Mouse (Mus musculus): ENCODE results near the gene Nfkb1. TPM values are rescaled to one million over a fixed set of nuclear protein-coding genes. Genes with fewer than 3 reads are reported as not detected.

Nfkb1 gene
- polyA plus RNA-seq, 1 experiment from 2014 or later = 15.2 TPM

DNA sequence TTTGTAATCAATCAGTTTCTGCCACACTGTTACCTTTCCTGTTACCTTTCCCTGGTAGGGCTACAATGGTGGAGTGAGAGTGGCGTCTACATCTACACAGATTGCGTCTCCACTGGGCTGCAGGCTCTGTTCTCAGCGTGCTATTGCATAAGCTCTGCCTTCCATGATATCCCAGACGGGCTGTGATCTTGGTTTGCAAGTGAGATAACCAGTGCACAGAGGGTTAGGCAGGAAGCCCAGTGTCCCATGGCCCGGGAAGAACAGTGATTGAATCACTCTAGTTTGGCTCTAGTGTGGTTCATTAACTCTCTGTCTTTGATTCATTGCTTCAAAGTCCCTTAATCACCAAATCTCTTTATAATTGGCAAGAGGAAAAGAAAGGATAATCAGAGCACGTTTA, 123.5 kb downstream of the Nfkb1 start:
- H3K27me3 ChIP-seq (replicated peaks; ENCODE audit: control insufficient read depth, insufficient read depth, low read length) = no peaks in the 10 kb centered on the region
- no peak for TF ChIP-seq CTCF (IDR thresholded peaks at IDR 0.05; ENCODE audit: low read depth)
- H3K4me3 ChIP-seq (ENCODE audit: low read depth, low read length) = no peak overlapping the region
- H3K9me3 ChIP-seq (ENCODE audit: control insufficient read depth) = no peaks in the 10 kb centered on the region
- 76% methylated on average over 6 of the region's 6 CpGs for WGBS
- H3K36me3 ChIP-seq (ENCODE audit: control insufficient read depth, insufficient read depth) = peaks cover 23% of the 10 kb centered on the region; the same call in 1 of the 2 replicates
- no peak for ATAC-seq
- no peak overlapping the region for H3K9ac ChIP-seq (ENCODE audit: low read depth, low read length)
- H3K4me1 ChIP-seq (replicated peaks; ENCODE audit: control insufficient read depth, insufficient read depth, low read length) = no peaks in the 10 kb centered on the region
- no peak overlapping the region for H3K27ac ChIP-seq (ENCODE audit: low read depth, low read length)
- no peak overlapping the region for H3K4me2 ChIP-seq (replicated peaks; ENCODE audit: low read depth)

DNA sequence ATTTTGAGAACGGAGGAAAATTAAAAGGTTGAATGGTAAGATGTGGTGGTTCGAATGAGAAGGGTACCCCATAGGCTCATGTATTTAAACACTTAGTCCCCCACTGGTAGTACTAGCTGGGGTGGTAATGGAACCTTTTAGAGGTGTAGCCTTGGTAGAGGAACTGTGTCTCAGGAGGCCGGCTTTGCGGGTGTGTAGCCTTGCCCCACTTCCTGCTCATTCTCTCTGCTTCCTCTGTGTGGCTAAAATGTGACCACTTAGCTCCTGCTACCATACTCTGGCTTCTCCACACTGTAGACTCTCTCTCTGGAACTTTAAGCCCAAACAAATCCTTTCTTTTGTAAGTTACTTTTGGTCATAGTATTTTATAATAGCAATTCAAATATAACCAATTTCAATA, 126.0 kb downstream of the Nfkb1 start:
- Histone ChIP-seq H3K4me3 (ENCODE audit: low read depth, low read length) (no peak overlapping the region), H3K9me3 (ENCODE audit: control insufficient read depth) (no peaks in the 10 kb centered on the region), H3K27ac (ENCODE audit: low read depth, low read length) (no peak overlapping the region), H3K9ac (ENCODE audit: low read depth, low read length) (no peak overlapping the region), H3K4me1 (replicated peaks; ENCODE audit: control insufficient read depth, insufficient read depth, low read length) (no peaks in the 10 kb centered on the region), H3K4me2 (replicated peaks; ENCODE audit: low read depth) (no peak overlapping the region), H3K36me3 (ENCODE audit: control insufficient read depth, insufficient read depth) (peaks cover 13% of the 10 kb centered on the region; the same call in 1 of the 2 replicates), H3K27me3 (replicated peaks; ENCODE audit: control insufficient read depth, insufficient read depth, low read length) (no peaks in the 10 kb centered on the region)
- ATAC-seq = no peak
- WGBS = 94% methylated on average over 4 of the region's 4 CpGs
- TF ChIP-seq CTCF (IDR thresholded peaks at IDR 0.05; ENCODE audit: low read depth) = no peak

DNA sequence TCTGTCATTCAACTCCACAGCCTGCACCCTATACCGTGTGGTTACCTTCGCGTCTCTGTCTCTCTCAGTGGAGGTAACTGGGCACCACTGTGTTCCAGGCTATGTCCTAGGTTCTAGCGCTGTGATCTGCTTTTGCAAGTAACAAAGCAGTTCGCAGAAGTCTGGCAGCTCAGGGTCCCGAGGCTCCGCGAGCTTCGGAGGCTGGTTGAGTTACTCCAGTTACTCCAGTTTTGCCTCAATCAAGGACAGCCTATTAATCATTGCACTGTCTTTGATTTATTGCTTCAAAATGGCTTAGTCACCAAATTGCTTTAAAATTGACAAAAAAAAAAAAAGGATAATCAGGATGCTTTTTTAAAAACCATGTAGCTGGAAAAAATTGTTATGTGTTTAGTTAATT, 126.6 kb downstream of the Nfkb1 start:
- Histone ChIP-seq H3K9me3 (ENCODE audit: control insufficient read depth) (no peaks in the 10 kb centered on the region), H3K9ac (ENCODE audit: low read depth, low read length) (no peak overlapping the region), H3K4me3 (ENCODE audit: low read depth, low read length) (no peak overlapping the region), H3K27me3 (replicated peaks; ENCODE audit: control insufficient read depth, insufficient read depth, low read length) (no peaks in the 10 kb centered on the region), H3K4me1 (replicated peaks; ENCODE audit: control insufficient read depth, insufficient read depth, low read length) (no peaks in the 10 kb centered on the region), H3K36me3 (ENCODE audit: control insufficient read depth, insufficient read depth) (peaks cover 11% of the 10 kb centered on the region; the same call in 1 of the 2 replicates), H3K27ac (ENCODE audit: low read depth, low read length) (no peak overlapping the region), H3K4me2 (replicated peaks; ENCODE audit: low read depth) (no peak overlapping the region)
- 85% methylated on average over 9 of the region's 9 CpGs for WGBS
- TF ChIP-seq CTCF (IDR thresholded peaks at IDR 0.05; ENCODE audit: low read depth) = no peak
- ATAC-seq = no peak

DNA sequence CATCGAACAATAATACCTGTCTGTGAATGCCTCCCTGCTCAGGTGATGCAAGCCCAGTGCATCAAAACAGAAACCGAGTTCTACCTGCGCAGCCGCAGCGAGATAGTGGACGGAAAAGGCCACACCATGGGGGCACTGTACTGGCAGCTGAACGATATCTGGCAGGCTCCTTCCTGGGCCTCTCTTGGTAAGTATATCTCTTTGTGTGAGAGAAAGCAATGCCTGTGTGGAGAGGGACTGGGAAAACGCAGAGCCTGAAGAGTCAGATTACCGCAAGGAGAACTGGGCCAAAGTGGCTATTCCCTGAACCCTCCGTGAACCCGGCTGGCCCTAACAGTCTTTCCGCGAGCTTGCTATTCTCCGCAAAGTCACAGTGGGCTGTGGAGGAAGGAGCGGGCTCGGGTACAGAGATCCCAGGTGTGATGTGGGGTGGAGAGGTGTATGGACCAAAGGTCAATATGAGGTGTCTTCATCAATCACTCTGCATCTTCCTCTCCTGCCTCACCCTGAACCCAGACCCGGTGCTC, 128.1 kb downstream of the Nfkb1 start:
- no peak overlapping the region for H3K27ac ChIP-seq (ENCODE audit: low read depth, low read length)
- TF ChIP-seq CTCF (IDR thresholded peaks at IDR 0.05; ENCODE audit: low read depth) = no peak
- H3K36me3 ChIP-seq (ENCODE audit: control insufficient read depth, insufficient read depth) = peaks cover 14% of the 10 kb centered on the region; the same call in 1 of the 2 replicates
- WGBS = 85% methylated on average over 17 of the region's 17 CpGs
- no peak overlapping the region for H3K4me3 ChIP-seq (ENCODE audit: low read depth, low read length)
- H3K27me3 ChIP-seq (replicated peaks; ENCODE audit: control insufficient read depth, insufficient read depth, low read length) = no peaks in the 10 kb centered on the region
- H3K4me1 ChIP-seq (replicated peaks; ENCODE audit: control insufficient read depth, insufficient read depth, low read length) = no peaks in the 10 kb centered on the region
- no peak for ATAC-seq
- no peak overlapping the region for H3K4me2 ChIP-seq (replicated peaks; ENCODE audit: low read depth)
- H3K9me3 ChIP-seq (ENCODE audit: control insufficient read depth) = no peaks in the 10 kb centered on the region
- H3K9ac ChIP-seq (ENCODE audit: low read depth, low read length) = no peak overlapping the region

DNA sequence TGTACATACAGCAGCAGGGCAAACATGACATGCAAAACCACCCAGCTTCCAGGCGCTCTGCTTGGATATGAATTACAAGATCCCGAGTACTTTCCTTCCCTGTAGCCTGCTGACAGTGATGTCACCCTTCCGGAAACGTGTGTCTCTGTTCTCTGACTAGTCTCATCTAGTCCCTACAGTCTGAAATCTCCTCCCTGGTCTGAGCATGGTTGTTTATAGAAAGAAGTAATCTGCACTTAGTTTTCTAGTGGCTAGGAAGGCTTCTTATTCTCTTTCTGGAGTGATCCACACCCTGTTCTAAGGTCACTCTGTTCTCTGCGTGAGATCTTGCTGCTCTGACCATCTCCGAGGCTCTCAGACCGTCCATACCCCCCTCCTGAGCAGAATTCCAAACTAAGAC, 129.3 kb downstream of the Nfkb1 start:
- H3K27ac ChIP-seq (ENCODE audit: low read depth, low read length) = no peak overlapping the region
- H3K9me3 ChIP-seq (ENCODE audit: control insufficient read depth) = no peaks in the 10 kb centered on the region
- TF ChIP-seq CTCF (IDR thresholded peaks at IDR 0.05; ENCODE audit: low read depth) = no peak
- WGBS = 77% methylated on average over 7 of the region's 7 CpGs
- H3K27me3 ChIP-seq (replicated peaks; ENCODE audit: control insufficient read depth, insufficient read depth, low read length) = no peaks in the 10 kb centered on the region
- H3K9ac ChIP-seq (ENCODE audit: low read depth, low read length) = no peak overlapping the region
- no peak for ATAC-seq
- H3K4me1 ChIP-seq (replicated peaks; ENCODE audit: control insufficient read depth, insufficient read depth, low read length) = no peaks in the 10 kb centered on the region
- H3K4me3 ChIP-seq (ENCODE audit: low read depth, low read length) = no peak overlapping the region
- H3K36me3 ChIP-seq (ENCODE audit: control insufficient read depth, insufficient read depth) = peaks cover 14% of the 10 kb centered on the region; the same call in 1 of the 2 replicates
- no peak overlapping the region for H3K4me2 ChIP-seq (replicated peaks; ENCODE audit: low read depth)

DNA sequence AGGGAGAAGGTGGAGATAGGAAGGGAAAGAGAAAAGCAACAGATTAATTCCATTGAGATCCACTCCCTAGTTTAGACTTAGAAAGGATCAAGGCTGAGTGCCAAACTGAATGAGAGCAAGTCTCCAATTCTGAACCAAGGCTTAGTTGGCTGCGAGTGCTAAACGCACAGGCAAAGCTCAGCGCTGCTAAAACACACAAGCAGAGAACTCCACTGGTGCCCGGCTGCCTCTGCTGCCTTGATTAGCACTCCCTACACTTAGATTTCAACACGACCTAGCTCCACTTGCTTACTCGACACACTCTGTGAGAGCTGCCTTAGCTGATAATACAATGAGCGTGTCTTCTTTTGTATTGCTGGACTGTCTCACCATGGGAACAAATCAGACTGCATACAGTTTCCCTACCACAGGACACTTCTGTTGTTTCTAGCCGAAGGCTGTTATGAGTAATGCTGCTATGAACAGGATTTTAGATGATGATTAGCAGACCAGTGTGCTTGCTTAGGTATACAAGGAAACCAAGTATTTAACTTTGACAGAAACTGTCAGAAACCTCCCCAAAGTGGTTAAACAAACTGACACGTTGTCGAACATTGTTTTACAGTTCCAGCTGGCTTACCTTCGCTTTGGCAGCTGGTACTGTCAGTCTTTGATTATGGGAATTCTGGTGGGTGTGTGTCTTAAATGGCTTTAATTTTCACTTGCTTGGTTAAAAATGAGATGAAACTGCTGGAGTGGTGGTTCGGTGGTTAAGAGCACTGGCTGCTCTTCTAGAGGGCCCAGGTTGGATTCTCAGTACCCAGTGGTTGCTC, 134.3 kb downstream of the Nfkb1 start:
- H3K9ac ChIP-seq (ENCODE audit: low read depth, low read length) = no peak overlapping the region
- H3K4me2 ChIP-seq (replicated peaks; ENCODE audit: low read depth) = no peak overlapping the region
- 80% methylated on average over 12 of the region's 12 CpGs for WGBS
- H3K27me3 ChIP-seq (replicated peaks; ENCODE audit: control insufficient read depth, insufficient read depth, low read length) = no peaks in the 10 kb centered on the region
- H3K27ac ChIP-seq (ENCODE audit: low read depth, low read length) = no peak overlapping the region
- peaks cover 2% of the 10 kb centered on the region; the same call in 1 of the 2 replicates for H3K36me3 ChIP-seq (ENCODE audit: control insufficient read depth, insufficient read depth)
- no peaks in the 10 kb centered on the region for H3K4me1 ChIP-seq (replicated peaks; ENCODE audit: control insufficient read depth, insufficient read depth, low read length)
- H3K4me3 ChIP-seq (ENCODE audit: low read depth, low read length) = no peak overlapping the region
- ATAC-seq = no peak
- H3K9me3 ChIP-seq (ENCODE audit: control insufficient read depth) = no peaks in the 10 kb centered on the region
- TF ChIP-seq CTCF (IDR thresholded peaks at IDR 0.05; ENCODE audit: low read depth) = no peak
